Mouse (Mus musculus) kidney, postnatal 4 days (tissue): ENCODE results near the gene Zfp740.
"Not testable (repeated sequence)": the region's sequence is repeated elsewhere in the genome, so short reads cannot be mapped to it uniquely, and the experiment has no call there.

Experiments used
- DNase-seq, 2 experiments: peaks; one replicate each; pipeline ENCODE4 v3.0.0; 2021; ENCODE audit warnings: mixed read lengths in 2 of 2

Zfp740 gene

GRCm38 (mm10) chr15:102202971-102203834 lies at the start of gene Zfp740:
Gene Zfp740, plus strand, starts transcription at chr15:102203249.
- peak; percentile 97 to 99 for DNase-seq

- not testable (repeated sequence) for DNase-seq
Measured at GRCm38 (mm10) chr15:102155006-102155405, 48.0 kb upstream of the Zfp740 start.

GRCm38 (mm10) chr15:102156836-102157235 lies 46.2 kb upstream of the Zfp740 start:
- DNase-seq = no peak

- DNase-seq = no peak
Measured at GRCm38 (mm10) chr15:102160415-102161060, 42.5 kb upstream of the Zfp740 start.

GRCm38 (mm10) chr15:102163900-102164693 lies 39.0 kb upstream of the Zfp740 start:
- no peak for DNase-seq

GRCm38 (mm10) chr15:102165468-102166100 lies 37.5 kb upstream of the Zfp740 start:
- no peak for DNase-seq

- DNase-seq = peak in 1 of 2 experiments; percentile 43
Measured at GRCm38 (mm10) chr15:102167620-102168021, 35.4 kb upstream of the Zfp740 start.

GRCm38 (mm10) chr15:102169064-102169463 lies 34.0 kb upstream of the Zfp740 start:
- no peak for DNase-seq

- no peak for DNase-seq
Measured at GRCm38 (mm10) chr15:102173581-102173980, 29.5 kb upstream of the Zfp740 start.

- no peak for DNase-seq
Measured at GRCm38 (mm10) chr15:102175736-102176319, 27.2 kb upstream of the Zfp740 start.

- no peak for DNase-seq
Measured at GRCm38 (mm10) chr15:102176571-102177316, 26.3 kb upstream of the Zfp740 start.

- DNase-seq = no peak
Measured at GRCm38 (mm10) chr15:102177417-102177816, 25.6 kb upstream of the Zfp740 start.

GRCm38 (mm10) chr15:102178279-102178678 lies 24.8 kb upstream of the Zfp740 start:
- DNase-seq = peak; percentile 89 to 90

GRCm38 (mm10) chr15:102179106-102179505 lies 23.9 kb upstream of the Zfp740 start:
- no peak for DNase-seq

- DNase-seq = no peak
Measured at GRCm38 (mm10) chr15:102179924-102180323, 23.1 kb upstream of the Zfp740 start.

GRCm38 (mm10) chr15:102183076-102183475 lies 20.0 kb upstream of the Zfp740 start:
- DNase-seq = peak in 1 of 2 experiments; percentile 48

GRCm38 (mm10) chr15:102186239-102186638 lies 16.8 kb upstream of the Zfp740 start:
- no peak for DNase-seq

- DNase-seq = peak; percentile 64 to 71
Measured at GRCm38 (mm10) chr15:102188096-102188495, 15.0 kb upstream of the Zfp740 start.

- DNase-seq = peak; percentile 48 to 65
Measured at GRCm38 (mm10) chr15:102188883-102189282, 14.2 kb upstream of the Zfp740 start.

- DNase-seq = no peak
Measured at GRCm38 (mm10) chr15:102191699-102192098, 11.3 kb upstream of the Zfp740 start.

- no peak for DNase-seq
Measured at GRCm38 (mm10) chr15:102192271-102192812, 10.7 kb upstream of the Zfp740 start.
